Mouse (Mus musculus) limb, embryonic 15.5 days (tissue): Measurements from ENCODE around the gene Olfr96. TPM values are rescaled to one million over a fixed set of nuclear protein-coding genes. Genes with fewer than 3 reads are reported as not detected.

Source experiments
- polyA plus RNA-seq: library from polyadenylated mRNA; unstranded; fragments of >200 nt; fragmentation: Nextera tagmentation; extraction: Ambion mirVana; gene quantifications from 2 replicates; pipeline ENCODE4 v1.2.1, GENCODE M21; 2015

The Olfr96 gene
- polyA plus RNA-seq, 1 experiment from 2014 or later, result not detected

Other genes with a start within 250 kb of the Olfr96 start
- gene 2410137M14Rik, start 238.9 kb upstream of the Olfr96 start, polyA plus RNA-seq, result 0.18 and 0.21 TPM in 2 replicates
- 0.87 and 0.88 TPM in 2 replicates for gene H2-M5, start 230.6 kb upstream of the Olfr96 start, polyA plus RNA-seq
- gene Zfp57, start 219.0 kb upstream of the Olfr96 start, polyA plus RNA-seq, result 64.4 and 72.9 TPM in 2 replicates
- gene Mog, start 196.7 kb upstream of the Olfr96 start, polyA plus RNA-seq, result 0.14 TPM in 1 of 2 replicates, not detected in the other
- gene Gabbr1, start 174.2 kb upstream of the Olfr96 start, polyA plus RNA-seq, result 8.1 and 8.7 TPM in 2 replicates
- not detected in 2 replicates for gene Olfr90, start 131.6 kb upstream of the Olfr96 start, polyA plus RNA-seq
- gene Olfr91, start 121.9 kb upstream of the Olfr96 start, polyA plus RNA-seq, result not detected in 2 replicates
- gene Olfr92, start 100.1 kb upstream of the Olfr96 start, polyA plus RNA-seq, result not detected in 2 replicates
- not detected in 2 replicates for gene Olfr93, start 58.7 kb upstream of the Olfr96 start, polyA plus RNA-seq
- not detected in 2 replicates for gene Ubd, start 26.3 kb upstream of the Olfr96 start, polyA plus RNA-seq
- 0.12 and 0.14 TPM in 2 replicates for gene Olfr94, start 19.2 kb upstream of the Olfr96 start, polyA plus RNA-seq
- gene Olfr95, start 7.0 kb upstream of the Olfr96 start, polyA plus RNA-seq, result not detected in 2 replicates
- gene Olfr97, start 17.2 kb downstream of the Olfr96 start, polyA plus RNA-seq, result not detected in 2 replicates
- not detected in 2 replicates for gene Olfr98, start 43.6 kb downstream of the Olfr96 start, polyA plus RNA-seq
- gene H2-M3, start 50.1 kb downstream of the Olfr96 start, polyA plus RNA-seq, result 1.9 and 3.3 TPM in 2 replicates
- not detected in 2 replicates for gene Olfr99, start 63.3 kb downstream of the Olfr96 start, polyA plus RNA-seq
- not detected in 2 replicates for gene Olfr101, start 84.2 kb downstream of the Olfr96 start, polyA plus RNA-seq
- gene Olfr102, start 96.9 kb downstream of the Olfr96 start, polyA plus RNA-seq, result not detected in 2 replicates
- gene Olfr103, start 119.6 kb downstream of the Olfr96 start, polyA plus RNA-seq, result not detected in 2 replicates
- not detected in 2 replicates for gene Olfr104-ps, start 139.4 kb downstream of the Olfr96 start, polyA plus RNA-seq
- gene Olfr105-ps, start 158.9 kb downstream of the Olfr96 start, polyA plus RNA-seq, result not detected in 2 replicates
- gene Olfr106-ps, start 170.2 kb downstream of the Olfr96 start, polyA plus RNA-seq, result not detected in 2 replicates
- not detected in 2 replicates for gene Olfr107, start 179.1 kb downstream of the Olfr96 start, polyA plus RNA-seq
- not detected in 2 replicates for gene Olfr108, start 225.3 kb downstream of the Olfr96 start, polyA plus RNA-seq
- gene Olfr109, start 238.8 kb downstream of the Olfr96 start, polyA plus RNA-seq, result not detected in 2 replicates